Mouse (Mus musculus) left cerebral cortex, postnatal 10 days (tissue): ENCODE measurements around the gene Akap2. TPM values are rescaled to one million over a fixed set of nuclear protein-coding genes. Genes with fewer than 3 reads are reported as not detected.

Experiments used
- DNase-seq, 2 experiments: peaks; one replicate each; pipeline ENCODE4 v3.0.0; 2021 to 2022; ENCODE audit warnings: low spot score in 2 of 2, mixed read lengths in 1 of 2; ENCODE audit errors: extremely low spot score in 1 of 2
- intact Hi-C: fragments of 180-260 bp; cut with DNase I; formaldehyde crosslinking; loops from one replicate; pipeline ENCODE4 v1.15.1; 2025
- total RNA-seq, 2 experiments: library from RNA; stranded (reverse); gene quantifications; 2 replicates each; pipeline ENCODE4 v1.2.3; 2021

Gene Akap2
- total RNA-seq, result 10 to 100 TPM; 36.2 to 38.9 TPM

DNA sequence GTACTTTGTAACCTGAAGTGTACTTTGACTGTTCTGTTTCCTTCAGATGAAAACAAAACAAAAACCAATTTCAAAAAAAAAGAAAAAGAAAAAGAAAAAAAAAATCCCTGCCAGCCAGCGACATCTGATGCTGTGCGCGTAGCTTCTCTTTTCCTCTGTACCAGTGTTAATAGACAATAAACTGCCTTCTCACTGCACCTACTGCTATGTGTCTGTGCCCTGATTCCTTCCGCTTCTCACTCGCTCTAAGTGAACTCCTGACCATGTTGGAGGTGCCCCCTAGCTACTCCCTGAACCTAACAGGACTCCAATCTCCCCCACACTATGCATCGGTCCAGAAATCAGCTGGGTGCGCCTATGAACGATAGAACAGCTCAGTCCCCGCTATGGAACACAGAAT lies at the start of gene Akap2:
Akap2 (plus strand) TSS at position 304 of the 400 bp plus-strand sequence.
- intact Hi-C loops, result no loop called here
- DNase-seq, result no peak

- intact Hi-C loops, result loop anchor here (5.0 to 10.0 kb wide), 3 partner anchors 211 to 584 kb away; no protein-coding TSS in a partner anchor
- DNase-seq, result no peak
These were observed 46.5 kb upstream of the Akap2 start for GRCm38 (mm10) chr4:57670813-57671469.

GRCm38 (mm10) chr4:57672541-57672940 lies 44.9 kb upstream of the Akap2 start:
- intact Hi-C loops, result loop anchor here (2.0 to 10.0 kb wide), 4 partner anchors 110 to 582 kb away; no protein-coding TSS in a partner anchor
- DNase-seq, result no peak

GRCm38 (mm10) chr4:57672996-57673906 lies 44.2 kb upstream of the Akap2 start:
- peak; percentile 76 to 86 for DNase-seq
- intact Hi-C loops, result loop anchor here (2.0 to 10.0 kb wide), 4 partner anchors 110 to 582 kb away; no protein-coding TSS in a partner anchor

- intact Hi-C loops, result loop anchor here (5.0 to 10.0 kb wide), 3 partner anchors 208 to 580 kb away; no protein-coding TSS in a partner anchor
- no peak for DNase-seq
These were observed 43.1 kb upstream of the Akap2 start for GRCm38 (mm10) chr4:57674351-57674750.

DNA sequence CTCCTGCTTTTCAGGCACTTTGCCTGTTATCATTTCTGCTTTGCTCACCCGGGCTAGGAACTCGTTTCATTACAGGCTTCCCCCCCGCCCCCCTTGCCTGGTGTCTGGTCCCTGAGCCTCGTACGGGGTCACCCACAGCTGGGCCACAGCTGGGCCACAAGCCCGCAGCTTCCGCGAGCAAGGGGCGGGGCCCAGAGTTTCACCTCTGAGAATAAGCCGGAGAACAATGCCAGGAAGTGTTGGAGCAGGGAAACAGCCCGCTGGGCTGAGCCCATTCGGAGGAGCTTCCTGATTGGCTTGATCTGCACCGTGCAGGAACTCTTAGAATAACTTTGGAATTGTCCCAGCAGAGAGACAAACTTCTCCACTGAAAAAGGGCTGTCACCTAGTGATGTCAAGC lies 42.1 kb upstream of the Akap2 start:
- peak in 1 of 2 experiments; percentile 90 for DNase-seq
- intact Hi-C loops, result loop anchor here (10.0 kb wide), 1 partner anchor 579 kb away; no protein-coding TSS in a partner anchor

DNA sequence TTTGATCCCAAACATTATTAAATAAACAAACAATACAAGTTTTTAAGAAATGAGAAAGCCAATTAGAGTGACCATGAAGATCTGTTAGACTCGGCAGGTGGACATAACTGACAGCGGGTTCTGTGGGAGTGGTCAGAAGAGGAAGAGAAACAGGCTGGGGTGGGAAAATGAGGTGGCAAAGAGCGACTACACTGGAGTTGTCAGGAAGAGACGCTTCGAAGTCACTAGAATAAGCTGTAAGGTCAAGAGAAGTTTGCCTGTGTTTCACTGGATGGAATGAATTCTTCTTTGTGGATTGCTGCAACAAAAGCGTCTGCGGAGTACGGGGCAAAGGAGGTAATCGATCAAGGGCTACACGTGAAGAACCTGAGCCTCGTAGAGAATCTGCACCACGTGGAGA lies 39.5 kb upstream of the Akap2 start:
- intact Hi-C loops, result loop anchor here (10.0 kb wide), 1 partner anchor 577 kb away; no protein-coding TSS in a partner anchor
- no peak for DNase-seq

DNA sequence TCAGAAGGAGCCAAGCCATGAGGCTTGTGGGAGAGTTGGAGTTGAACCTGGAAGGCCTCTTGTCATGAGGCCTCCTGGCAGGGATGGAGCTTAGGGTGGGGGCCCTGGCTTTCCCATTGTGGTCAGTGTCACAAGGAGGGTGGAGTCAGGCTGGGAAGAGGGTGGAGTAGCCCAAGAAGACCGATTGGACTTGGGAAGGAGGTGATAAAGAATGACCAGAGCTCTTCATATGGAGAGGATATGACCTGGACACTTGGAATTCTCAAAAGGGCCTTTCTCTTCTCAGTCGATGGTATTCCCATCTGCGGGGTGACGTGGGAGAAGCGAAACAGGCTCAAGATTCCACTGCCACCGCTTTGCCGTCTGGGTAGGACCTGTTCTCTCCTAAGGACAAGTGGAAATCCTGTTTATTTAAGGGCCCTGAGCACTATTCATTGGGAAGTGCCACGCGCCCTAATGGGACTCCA lies 38.4 kb upstream of the Akap2 start:
- DNase-seq, result no peak

DNA sequence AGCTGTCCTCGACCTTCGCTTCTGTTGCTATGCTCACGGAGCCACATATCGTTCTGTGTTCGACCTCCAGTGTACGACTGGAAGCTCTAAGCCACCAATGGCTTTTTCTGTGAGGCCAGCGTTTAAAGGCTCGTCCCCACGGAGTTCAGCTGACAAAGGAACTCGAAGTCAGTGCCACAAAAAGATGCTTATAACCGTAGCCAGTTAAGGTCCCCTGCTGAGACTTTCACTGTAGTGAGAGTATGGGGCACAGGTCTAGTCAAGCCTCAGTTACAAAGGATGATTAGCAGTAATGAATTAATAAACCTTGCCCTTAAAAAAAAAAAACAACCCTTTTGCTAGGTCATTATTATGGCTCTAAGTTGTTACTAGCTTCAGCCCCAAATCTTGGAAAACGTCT lies 37.3 kb upstream of the Akap2 start:
- no peak for DNase-seq
- intact Hi-C loops, result no loop called here

More for the DNA sequence above, 38.4 kb upstream of the Akap2 start:
- intact Hi-C loops, result loop anchor here (10.0 kb wide), 1 partner anchor 576 kb away; no protein-coding TSS in a partner anchor

DNA sequence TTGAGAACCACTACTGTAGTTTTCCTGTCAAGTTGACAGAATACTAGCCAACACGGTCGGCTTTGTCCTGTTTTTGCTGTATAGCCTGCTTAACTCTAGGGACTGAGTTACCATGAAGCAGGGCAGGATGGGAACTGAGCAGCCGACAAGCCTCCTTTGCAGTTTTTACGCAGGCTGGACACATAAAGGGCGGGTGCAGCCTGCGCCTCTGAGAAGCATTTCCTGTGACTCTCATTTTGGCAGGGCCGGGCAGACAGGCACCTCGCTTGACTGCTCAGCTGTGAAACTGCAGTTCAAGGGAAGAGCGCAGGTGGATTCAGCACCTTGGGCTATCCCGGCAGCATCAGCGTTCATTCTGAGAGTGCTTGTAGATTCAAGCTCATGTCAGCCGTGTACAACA lies 35.9 kb upstream of the Akap2 start:
- intact Hi-C loops, result no loop called here
- DNase-seq, result peak in 1 of 2 experiments; percentile 46

GRCm38 (mm10) chr4:57682341-57682740 lies 35.1 kb upstream of the Akap2 start:
- intact Hi-C loops, result no loop called here
- DNase-seq, result no peak

- intact Hi-C loops, result no loop called here
- no peak for DNase-seq
These were observed 34.5 kb upstream of the Akap2 start for GRCm38 (mm10) chr4:57682944-57683343.

GRCm38 (mm10) chr4:57684676-57685215 lies 32.7 kb upstream of the Akap2 start:
- no peak for DNase-seq
- intact Hi-C loops, result no loop called here

- DNase-seq, result no peak
- intact Hi-C loops, result no loop called here
These were observed 30.7 kb upstream of the Akap2 start for GRCm38 (mm10) chr4:57686736-57687135.

DNA sequence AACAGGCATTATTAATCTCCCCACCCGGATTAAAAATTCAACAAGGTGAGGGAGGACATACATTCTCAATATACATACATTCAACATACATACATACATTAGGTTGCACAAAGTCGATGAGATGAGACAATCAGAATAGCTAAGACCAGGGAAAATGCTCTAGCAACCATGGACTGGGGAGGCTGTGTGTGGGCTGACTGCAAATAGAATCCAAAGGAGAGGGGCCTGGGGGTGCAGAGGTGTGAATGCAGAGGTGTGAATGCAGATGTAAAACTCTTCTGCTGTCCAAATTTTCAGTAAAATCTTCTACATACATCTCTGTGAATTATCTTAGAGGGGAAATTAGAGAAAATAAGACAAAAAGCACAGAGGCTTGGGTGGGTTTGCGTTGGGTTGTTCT lies 29.9 kb upstream of the Akap2 start:
- DNase-seq, result no peak
- intact Hi-C loops, result no loop called here

DNA sequence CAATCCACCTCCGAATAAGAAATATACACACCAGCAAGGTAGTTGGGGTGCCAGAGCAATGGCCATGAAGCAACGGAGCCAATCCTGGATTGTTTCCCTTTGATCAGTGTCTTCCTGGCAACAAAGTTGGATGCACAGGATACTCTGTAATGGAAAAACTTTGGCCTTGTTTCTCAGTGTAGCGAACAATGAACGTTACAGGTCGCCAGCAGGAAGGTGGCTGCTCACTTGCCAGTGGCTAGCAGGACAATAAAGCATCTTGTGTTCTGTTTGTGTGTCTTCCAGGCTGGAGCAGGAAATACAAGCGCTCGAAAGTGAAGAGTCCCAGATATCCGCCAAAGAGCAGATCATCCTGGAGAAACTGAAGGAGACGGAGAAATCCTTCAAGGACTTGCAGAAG lies 29.3 kb upstream of the Akap2 start:
- DNase-seq, result no peak
- intact Hi-C loops, result no loop called here

DNA sequence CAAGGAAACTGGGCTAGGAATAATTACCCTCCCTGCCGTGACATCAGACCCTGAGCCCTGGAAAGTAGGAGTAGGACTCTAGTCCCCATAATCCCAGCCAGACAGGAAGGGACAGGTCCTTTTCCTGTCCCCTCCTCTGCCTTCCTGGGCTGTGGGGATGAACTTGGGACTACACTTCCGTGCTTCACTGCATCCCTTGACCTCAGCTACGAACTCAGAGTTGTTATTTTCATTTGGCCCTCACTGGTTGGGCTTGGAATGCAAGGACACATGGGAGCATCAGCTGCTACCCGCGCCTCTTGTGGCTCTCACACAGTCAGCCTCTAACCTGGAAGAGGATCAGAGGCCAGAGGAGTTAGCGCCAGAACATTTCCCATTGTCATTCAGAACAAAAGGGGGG lies 27.5 kb upstream of the Akap2 start:
- DNase-seq, result no peak
- intact Hi-C loops, result no loop called here

- intact Hi-C loops, result no loop called here
- DNase-seq, result no peak
These were observed 26.7 kb upstream of the Akap2 start for GRCm38 (mm10) chr4:57690805-57691204.
